Mouse (Mus musculus) frontal cortex, postnatal 25 days (tissue): ENCODE results near the gene Rxfp4.
"Not testable (repeated sequence)": the region's sequence is repeated elsewhere in the genome, so short reads cannot be mapped to it uniquely, and the experiment has no call there.

Experiments
- DNase-seq, 2 experiments: peaks; one replicate each; pipeline ENCODE4 v3.0.0; 2022; ENCODE audit warnings: low spot score in 2 of 2

Gene Rxfp4

DNA sequence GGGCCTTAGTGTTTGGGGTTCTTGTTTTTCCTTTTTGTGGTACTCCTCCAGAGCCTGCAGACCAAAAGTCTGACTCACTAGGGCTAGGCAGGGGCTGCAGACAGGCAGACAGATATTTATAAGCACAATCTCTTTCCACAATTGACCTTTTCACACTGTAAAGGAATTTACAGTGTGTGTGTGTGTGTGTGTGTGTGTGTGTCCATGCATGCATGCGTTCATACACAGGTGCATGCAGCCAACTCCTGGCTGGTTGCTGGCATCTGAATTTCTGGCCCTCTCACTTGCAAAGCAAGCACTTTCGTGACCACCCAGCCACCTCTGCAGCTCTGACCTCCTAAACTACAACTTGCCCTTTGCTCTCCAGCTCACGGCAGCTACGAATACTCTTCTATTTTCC lies 43.9 kb downstream of the Rxfp4 start:
- no peak for DNase-seq

- DNase-seq, result no peak
Measured at GRCm38 (mm10) chr3:88607758-88608138, 45.2 kb downstream of the Rxfp4 start.

DNA sequence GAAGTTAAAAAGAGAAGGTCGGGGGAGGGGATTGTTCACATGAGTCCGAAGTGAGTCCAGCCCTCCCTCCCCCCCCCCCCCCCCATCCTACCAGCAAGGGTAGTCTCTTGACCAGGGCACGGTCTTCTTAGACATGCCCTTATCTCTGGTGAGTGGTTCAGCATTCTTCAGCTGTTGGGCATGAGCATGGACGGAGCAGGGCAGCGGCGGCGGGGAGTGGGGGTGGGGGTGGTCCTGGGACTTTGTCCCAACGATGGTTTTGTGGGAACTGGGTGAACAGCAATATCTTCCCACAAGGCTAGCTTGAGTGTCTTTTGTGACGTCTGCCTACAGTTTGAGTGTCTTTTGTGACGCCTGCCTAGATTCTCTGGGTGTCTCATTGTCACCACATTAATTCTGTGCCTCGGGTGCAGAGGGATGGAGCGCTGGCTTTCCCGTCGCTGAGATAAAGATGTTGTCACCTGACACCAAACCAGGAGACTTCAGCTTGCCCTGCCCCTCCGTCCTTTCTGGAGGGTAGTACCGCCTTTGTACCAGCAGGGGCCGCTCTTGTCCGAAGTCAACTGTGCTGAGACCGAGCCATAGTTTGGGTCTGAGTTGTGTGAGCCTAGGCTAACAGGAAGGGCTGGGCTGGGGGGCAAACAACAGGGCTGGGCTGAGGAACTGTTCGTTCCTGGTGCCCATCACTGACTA lies 45.7 kb downstream of the Rxfp4 start:
- DNase-seq, result peak; percentile 89

DNA sequence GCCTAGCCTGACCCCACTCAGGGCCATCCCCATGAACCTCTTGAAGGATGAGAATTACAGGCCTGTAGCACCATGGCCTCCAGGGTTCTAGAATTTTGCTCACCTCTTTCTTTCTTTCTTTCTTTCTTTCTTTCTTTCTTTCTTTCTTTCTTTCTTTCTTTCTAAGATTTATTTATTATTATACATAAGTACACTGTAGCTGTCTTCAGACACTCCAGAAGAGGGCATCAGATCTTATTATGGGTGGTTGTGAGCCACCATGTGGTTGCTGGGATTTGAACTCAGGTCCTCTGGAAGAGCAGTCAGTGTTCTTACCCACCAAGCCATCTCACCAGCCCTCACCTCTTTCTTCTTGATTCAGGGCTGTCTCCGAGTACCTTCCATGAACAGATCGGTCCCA lies 47.3 kb downstream of the Rxfp4 start, which contains the start of gene Arhgef2:
Arhgef2 (plus strand) TSS at position 301 of the 400 bp plus-strand sequence.
- not testable (repeated sequence) for DNase-seq

- DNase-seq, result no peak
Measured at GRCm38 (mm10) chr3:88604863-88605262, 48.1 kb downstream of the Rxfp4 start.

GRCm38 (mm10) chr3:88603714-88604161 lies 49.2 kb downstream of the Rxfp4 start:
- peak in 1 of 2 experiments; percentile 52 for DNase-seq

DNA sequence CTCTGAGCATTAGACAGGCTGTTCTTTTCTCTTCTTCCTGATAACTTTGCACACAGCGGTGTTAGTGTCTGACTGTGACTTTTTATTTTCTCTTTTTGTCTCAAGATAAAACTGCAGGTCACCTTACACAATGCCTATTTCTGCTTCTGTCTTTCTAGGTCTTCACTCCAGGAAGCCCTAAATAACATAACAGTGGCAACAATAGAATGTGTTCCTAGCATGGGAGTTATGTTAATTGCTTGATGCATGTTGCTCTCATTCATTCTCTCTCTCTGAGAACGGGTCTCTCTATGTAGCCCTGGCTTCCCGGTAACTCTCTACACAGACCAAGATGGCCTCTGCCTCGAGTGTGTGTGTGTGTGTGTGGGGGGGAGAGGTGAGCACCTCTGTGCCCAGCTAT lies 50.5 kb downstream of the Rxfp4 start:
- DNase-seq, result no peak
